Mouse (Mus musculus): ENCODE results near the gene Arpc4. TPM values are rescaled to one million over a fixed set of nuclear protein-coding genes. Genes with fewer than 3 reads are reported as not detected.
A peak's percentile ranks its signal among the peaks of the same experiment; 100 is the strongest.

The Arpc4 gene
- polyA plus RNA-seq, 1 experiment from 2014 or later = 384 TPM

DNA sequence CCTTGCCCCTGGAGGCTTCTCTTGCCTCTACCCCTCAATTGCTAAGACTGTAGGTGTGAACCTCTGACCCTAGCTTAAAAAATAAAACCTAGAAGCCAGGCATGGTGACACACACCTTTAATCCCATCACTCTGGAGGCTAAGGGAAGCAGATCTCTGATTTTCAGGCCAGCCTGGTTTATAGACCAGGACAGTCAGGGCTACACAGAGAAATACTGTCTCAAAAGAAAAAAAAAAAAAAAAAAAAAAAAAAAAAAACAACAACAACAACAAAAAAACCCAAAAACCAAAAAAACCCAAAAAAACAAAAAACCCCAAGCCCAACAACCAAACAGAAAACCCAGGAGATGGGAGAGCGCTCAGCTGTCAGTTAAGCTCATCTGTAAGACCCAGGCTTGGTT is 10.3 kb upstream of the Arpc4 start:
- Histone ChIP-seq H3K27ac (no peak overlapping the region), H3K9ac (no peak overlapping the region), H3K36me3 (peaks cover 61% of the 10 kb centered on the region), H3K4me2 (replicated peaks) (no peak overlapping the region), H3K9me3 (no peaks in the 10 kb centered on the region), H3K27me3 (no peaks in the 10 kb centered on the region), H3K4me3 (no peak overlapping the region), H3K4me1 (no peaks in the 10 kb centered on the region)
- 96% methylated on average over 1 of the region's 1 CpGs for WGBS
- no peak for ATAC-seq (ENCODE audit: low FRiP score, low read depth)

DNA sequence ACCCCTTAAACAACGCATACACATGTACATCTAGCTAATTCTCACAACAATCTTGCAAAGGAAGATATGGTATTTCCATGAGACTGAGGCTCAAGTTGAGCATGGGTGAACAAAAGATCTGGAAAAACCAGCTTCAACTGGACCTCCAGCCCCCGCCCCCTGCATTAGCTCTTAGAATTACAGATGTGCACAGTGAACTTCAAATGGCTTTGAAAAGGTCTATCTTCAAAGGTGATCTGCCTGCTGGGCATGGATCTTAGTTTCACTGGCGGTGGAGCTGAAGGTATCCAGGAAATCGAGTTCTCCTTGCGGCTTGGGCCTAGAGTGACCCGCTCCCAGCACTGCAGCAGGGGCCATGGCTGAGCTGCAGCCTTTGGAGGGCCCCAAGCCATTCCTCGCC is 9.8 kb upstream of the Arpc4 start:
- no peak for ATAC-seq (ENCODE audit: low FRiP score, low read depth)
- WGBS = 85% methylated on average over 7 of the region's 7 CpGs
- no peak overlapping the region for H3K27ac ChIP-seq
- no peak overlapping the region for H3K9ac ChIP-seq
- H3K4me3 ChIP-seq = no peak overlapping the region
- no peaks in the 10 kb centered on the region for H3K27me3 ChIP-seq
- H3K4me2 ChIP-seq (replicated peaks) = no peak overlapping the region
- no peaks in the 10 kb centered on the region for H3K4me1 ChIP-seq
- peaks cover 66% of the 10 kb centered on the region for H3K36me3 ChIP-seq
- no peaks in the 10 kb centered on the region for H3K9me3 ChIP-seq

DNA sequence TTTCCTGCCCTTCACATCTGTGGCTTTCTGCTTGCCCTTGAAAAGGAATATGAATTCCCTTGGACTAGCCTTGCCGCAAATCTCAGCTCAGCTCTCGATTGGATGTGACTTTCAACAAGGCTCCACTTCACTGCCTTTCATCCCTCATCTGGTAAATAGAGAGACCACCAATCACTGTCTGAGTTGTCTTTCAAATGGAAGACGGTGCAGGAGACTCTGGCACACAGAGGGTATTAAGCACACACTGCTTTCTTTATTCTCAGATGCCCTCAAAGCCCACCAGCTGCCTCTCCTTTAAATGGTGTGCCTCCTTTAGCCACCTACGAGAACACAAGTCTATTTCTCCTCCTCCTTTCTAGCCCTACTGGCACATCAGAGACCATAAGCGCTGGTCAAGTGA is 9.3 kb upstream of the Arpc4 start:
- WGBS = 88% methylated on average over 5 of the region's 5 CpGs
- Histone ChIP-seq H3K27ac (no peak overlapping the region), H3K9me3 (no peaks in the 10 kb centered on the region), H3K27me3 (no peaks in the 10 kb centered on the region), H3K9ac (no peak overlapping the region), H3K36me3 (peaks cover 71% of the 10 kb centered on the region), H3K4me1 (no peaks in the 10 kb centered on the region), H3K4me3 (no peak overlapping the region), H3K4me2 (replicated peaks) (no peak overlapping the region)
- no peak for ATAC-seq (ENCODE audit: low FRiP score, low read depth)

DNA sequence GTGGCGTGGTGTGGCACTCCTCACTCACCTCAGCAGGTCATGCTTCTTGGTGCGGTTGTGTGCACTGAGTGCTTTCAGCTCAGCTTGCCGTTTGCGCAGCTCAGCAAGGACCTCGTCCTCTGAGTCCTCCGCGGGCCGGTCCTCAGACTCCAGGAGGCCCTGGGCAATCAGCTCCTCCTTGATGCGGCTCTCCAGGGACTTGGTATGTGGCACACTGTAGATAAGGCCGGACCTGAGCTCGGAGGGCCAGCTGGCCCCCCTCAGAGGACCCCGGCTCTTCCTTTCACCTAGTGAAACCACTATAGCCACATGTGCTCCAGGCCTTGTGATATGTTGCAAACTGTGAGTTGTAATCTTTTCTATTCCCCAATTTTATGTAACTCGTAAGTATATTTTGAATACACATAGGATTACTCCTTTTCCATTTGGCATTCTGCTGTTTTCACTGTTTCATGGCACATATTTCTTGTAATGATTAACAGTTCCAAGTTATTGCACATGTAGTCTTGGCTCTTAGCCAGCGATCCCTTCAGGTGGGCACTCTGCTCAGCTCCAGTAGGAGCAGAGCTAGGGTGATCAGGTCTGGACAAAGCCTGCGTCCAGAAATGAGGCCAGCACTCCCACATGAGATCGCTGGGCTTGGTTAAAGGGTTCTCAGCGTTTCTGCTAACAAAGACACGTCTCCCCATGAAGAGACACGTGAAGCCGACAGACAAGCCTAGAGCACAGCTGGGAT is 7.6 kb upstream of the Arpc4 start:
- Histone ChIP-seq H3K9ac (no peak overlapping the region), H3K27ac (no peak overlapping the region), H3K36me3 (peaks cover 88% of the 10 kb centered on the region), H3K4me2 (replicated peaks) (no peak overlapping the region), H3K4me3 (no peak overlapping the region), H3K27me3 (no peaks in the 10 kb centered on the region), H3K9me3 (no peaks in the 10 kb centered on the region), H3K4me1 (no peaks in the 10 kb centered on the region)
- ATAC-seq (ENCODE audit: low FRiP score, low read depth) = no peak
- WGBS = 94% methylated on average over 20 of the region's 20 CpGs

DNA sequence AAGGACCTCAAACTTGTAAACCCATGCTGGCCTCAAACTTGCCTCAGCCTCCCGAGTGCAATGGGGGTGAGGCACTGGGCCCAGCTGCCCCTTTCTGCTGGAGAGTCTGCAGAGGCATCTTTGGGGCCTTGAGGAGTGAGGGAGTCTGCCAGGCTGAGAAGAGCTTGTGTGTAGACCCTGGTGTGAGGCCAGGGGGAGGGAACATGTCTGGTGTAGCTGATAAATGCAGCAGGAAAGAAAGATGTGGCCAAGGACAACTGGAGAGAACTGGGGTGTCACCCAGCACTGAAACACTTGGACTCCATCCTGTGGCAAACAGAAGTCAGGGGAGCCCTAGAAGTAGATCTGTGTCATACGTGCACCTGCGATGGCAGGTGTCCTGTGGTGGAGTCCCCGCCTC is 4.4 kb upstream of the Arpc4 start:
- H3K36me3 ChIP-seq = peaks cover 74% of the 10 kb centered on the region
- 88% methylated on average over 4 of the region's 4 CpGs for WGBS

DNA sequence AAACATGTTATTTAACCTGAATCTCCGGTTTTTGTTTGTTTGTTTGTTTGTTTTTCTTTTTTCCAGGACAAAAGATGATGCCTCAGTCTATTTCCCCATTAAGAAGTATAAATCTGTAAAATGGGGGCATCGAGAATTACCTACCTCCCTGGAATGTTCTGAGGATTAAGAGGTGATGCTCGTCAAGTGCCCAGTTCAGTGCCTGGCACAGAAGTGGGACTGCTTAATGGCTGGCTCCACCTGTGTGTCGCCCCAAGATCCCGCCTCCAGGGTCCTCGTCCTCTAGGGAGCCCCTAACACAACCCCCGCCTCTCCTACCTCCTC is 781 bp upstream of the Arpc4 start:
- Histone ChIP-seq H3K4me2 (replicated peaks) (peak overlapping the region; percentile 96), H3K9me3 (no peaks in the 10 kb centered on the region), H3K27ac (peak overlapping the region; percentile 90), H3K4me3 (peak overlapping the region; percentile 99), H3K9ac (peak overlapping the region; percentile 97), H3K4me1 (peaks cover 18% of the 10 kb centered on the region), H3K36me3 (peaks cover 58% of the 10 kb centered on the region), H3K27me3 (no peaks in the 10 kb centered on the region)
- no peak for ATAC-seq (ENCODE audit: low FRiP score, low read depth)
- 9% methylated on average over 7 of the region's 7 CpGs for WGBS

More for the DNA sequence above, 4.4 kb upstream of the Arpc4 start:
- H3K9me3 ChIP-seq = no peaks in the 10 kb centered on the region
- no peak overlapping the region for H3K9ac ChIP-seq
- H3K27me3 ChIP-seq = no peaks in the 10 kb centered on the region
- peaks cover 6% of the 10 kb centered on the region for H3K4me1 ChIP-seq
- no peak overlapping the region for H3K4me2 ChIP-seq (replicated peaks)
- no peak overlapping the region for H3K27ac ChIP-seq
- H3K4me3 ChIP-seq = no peak overlapping the region
- ATAC-seq (ENCODE audit: low FRiP score, low read depth) = no peak

DNA sequence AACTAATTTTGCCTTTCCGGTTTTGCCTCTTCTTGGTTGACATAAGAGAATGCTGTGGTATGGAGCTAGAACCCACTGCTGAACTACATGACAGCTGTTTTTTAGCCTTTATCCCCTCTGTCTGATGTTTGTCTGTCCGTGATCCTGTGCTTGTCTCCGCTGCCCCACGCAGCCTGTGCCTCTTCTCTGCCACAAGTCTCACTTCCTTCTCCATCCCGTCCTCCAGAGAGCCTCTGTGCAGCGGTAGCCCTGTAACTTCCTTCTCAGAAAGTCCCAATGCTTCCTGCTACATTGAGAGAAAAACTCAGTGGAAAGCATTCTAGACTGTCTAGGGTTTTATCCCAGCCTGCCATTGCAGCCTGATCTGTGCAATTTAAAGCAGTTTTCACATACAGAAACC is 1.3 kb downstream of the Arpc4 start:
- Histone ChIP-seq H3K9ac (peak overlapping the region; percentile 97), H3K27ac (no peak overlapping the region), H3K4me2 (replicated peaks) (peak overlapping the region; percentile 96), H3K36me3 (peaks cover 58% of the 10 kb centered on the region), H3K27me3 (no peaks in the 10 kb centered on the region), H3K9me3 (no peaks in the 10 kb centered on the region), H3K4me3 (peak overlapping the region; percentile 99), H3K4me1 (peaks cover 18% of the 10 kb centered on the region)
- ATAC-seq (ENCODE audit: low FRiP score, low read depth) = no peak
- 79% methylated on average over 6 of the region's 6 CpGs for WGBS

DNA sequence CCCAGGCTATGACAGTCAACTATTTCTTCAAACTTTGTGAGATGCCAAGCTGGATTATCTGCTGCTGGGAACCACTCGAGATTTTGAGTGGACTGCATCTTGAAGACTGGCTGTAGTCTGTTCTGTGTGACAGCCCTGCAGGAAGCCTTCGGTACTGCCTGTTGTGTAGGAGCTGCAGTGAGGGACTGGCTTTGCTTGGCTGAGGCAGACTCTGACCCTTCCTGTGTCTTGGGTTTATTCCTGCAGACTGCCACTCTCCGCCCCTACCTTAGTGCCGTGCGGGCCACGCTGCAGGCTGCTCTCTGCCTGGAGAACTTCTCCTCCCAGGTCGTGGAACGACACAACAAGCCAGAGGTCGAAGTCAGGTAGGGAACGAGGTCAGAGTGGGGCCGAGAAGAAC is 2.6 kb downstream of the Arpc4 start:
- no peak overlapping the region for H3K27ac ChIP-seq
- no peak overlapping the region for H3K4me2 ChIP-seq (replicated peaks)
- H3K4me1 ChIP-seq = peaks cover 18% of the 10 kb centered on the region
- H3K9me3 ChIP-seq = no peaks in the 10 kb centered on the region
- WGBS = 92% methylated on average over 11 of the region's 11 CpGs
- no peak for ATAC-seq (ENCODE audit: low FRiP score, low read depth)
- no peak overlapping the region for H3K4me3 ChIP-seq
- no peak overlapping the region for H3K9ac ChIP-seq
- H3K27me3 ChIP-seq = no peaks in the 10 kb centered on the region
- H3K36me3 ChIP-seq = peaks cover 58% of the 10 kb centered on the region

DNA sequence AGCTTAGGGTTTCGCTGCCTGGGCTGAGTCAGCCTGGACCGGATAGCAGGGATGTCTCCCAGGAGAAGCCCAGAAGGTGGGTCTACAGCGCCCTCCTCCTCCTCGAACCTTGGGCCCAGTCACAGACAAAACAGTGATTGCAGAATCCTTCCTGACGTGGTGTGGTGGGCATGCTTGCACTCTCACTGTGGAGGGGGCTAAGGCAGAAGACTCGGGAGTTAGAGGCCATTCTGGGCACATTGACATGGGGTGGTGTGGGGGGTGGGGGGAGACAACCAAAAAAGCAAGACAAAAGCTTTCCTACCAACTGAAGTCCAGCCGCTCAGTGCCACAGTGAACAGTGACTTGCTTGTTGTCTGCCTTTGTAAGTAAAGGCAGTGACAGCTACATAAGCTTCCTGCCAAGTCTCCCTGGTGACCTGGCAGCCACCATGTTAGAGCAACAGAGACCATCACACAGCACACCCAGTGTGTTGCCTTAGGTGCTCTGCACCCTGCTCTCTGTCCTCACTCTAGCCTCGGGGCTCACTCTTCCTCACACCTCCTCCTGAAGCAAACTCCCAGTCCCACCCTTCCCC is 6.5 kb downstream of the Arpc4 start:
- Histone ChIP-seq H3K9me3 (no peaks in the 10 kb centered on the region), H3K4me2 (replicated peaks) (no peak overlapping the region), H3K27me3 (no peaks in the 10 kb centered on the region), H3K4me3 (no peak overlapping the region), H3K4me1 (peaks cover 2% of the 10 kb centered on the region), H3K27ac (no peak overlapping the region), H3K9ac (no peak overlapping the region), H3K36me3 (peaks cover 86% of the 10 kb centered on the region)
- 88% methylated on average over 8 of the region's 8 CpGs for WGBS
- ATAC-seq (ENCODE audit: low FRiP score, low read depth) = no peak

DNA sequence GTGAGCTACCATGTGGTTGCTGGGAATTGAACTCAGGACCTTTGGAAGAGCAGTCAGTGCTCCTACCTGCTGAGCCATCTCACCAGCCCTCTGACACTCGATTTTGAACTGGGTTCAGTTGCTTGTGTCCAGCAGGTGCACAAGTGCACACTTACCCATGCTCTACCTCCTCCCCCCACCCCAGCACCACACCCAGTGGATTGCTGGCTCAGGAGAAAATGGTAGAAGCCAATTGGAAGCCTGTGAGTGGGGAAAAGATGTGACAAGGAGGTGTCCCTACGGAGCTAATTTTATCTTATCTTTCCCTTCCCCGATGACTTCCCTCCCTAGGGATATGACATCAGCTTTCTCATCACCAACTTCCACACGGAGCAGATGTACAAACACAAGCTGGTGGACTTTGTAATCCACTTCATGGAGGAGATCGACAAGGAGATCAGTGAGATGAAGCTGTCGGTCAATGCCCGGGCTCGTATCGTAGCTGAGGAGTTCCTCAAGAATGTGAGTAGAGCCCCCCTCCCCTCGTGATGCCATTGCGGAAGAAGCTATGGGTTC is 7.3 kb downstream of the Arpc4 start:
- H3K36me3 ChIP-seq = peaks cover 92% of the 10 kb centered on the region
- WGBS = 90% methylated on average over 11 of the region's 11 CpGs
- no peak overlapping the region for H3K4me2 ChIP-seq (replicated peaks)
- H3K9me3 ChIP-seq = no peaks in the 10 kb centered on the region
- no peak for ATAC-seq (ENCODE audit: low FRiP score, low read depth)
- H3K27me3 ChIP-seq = no peaks in the 10 kb centered on the region
- H3K9ac ChIP-seq = no peak overlapping the region
- 0 out of 2 replicates have a peak, but pooled peaks cover 6% of the 10 kb centered on the region for H3K4me1 ChIP-seq
- no peak overlapping the region for H3K27ac ChIP-seq
- no peak overlapping the region for H3K4me3 ChIP-seq

DNA sequence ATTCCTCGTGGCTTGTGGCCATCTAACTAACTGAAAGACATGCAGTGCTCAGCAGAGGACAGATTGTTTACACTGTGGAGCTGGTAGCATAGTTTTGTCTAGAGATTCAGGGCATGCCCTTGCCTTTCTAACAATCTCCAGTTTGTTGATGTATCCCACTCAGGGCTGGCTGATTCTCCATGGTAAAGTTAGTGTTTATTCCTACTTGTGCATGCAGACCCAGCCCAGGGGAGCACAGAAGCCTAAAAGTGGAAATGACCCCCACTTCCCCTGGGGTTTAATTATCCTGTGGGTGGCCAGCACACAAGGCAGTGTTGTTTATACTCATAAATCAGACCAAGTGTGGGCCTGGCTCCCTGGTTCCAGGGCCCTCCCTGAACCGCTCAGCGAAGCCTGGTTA is 8.1 kb downstream of the Arpc4 start:
- Histone ChIP-seq H3K4me1 (0 out of 2 replicates have a peak, but pooled peaks cover 7% of the 10 kb centered on the region), H3K9me3 (no peaks in the 10 kb centered on the region), H3K4me3 (no peak overlapping the region), H3K27me3 (no peaks in the 10 kb centered on the region), H3K36me3 (peaks cover 92% of the 10 kb centered on the region), H3K4me2 (replicated peaks) (no peak overlapping the region), H3K27ac (no peak overlapping the region), H3K9ac (no peak overlapping the region)
- no peak for ATAC-seq (ENCODE audit: low FRiP score, low read depth)
- WGBS = 59% methylated on average over 3 of the region's 3 CpGs

DNA sequence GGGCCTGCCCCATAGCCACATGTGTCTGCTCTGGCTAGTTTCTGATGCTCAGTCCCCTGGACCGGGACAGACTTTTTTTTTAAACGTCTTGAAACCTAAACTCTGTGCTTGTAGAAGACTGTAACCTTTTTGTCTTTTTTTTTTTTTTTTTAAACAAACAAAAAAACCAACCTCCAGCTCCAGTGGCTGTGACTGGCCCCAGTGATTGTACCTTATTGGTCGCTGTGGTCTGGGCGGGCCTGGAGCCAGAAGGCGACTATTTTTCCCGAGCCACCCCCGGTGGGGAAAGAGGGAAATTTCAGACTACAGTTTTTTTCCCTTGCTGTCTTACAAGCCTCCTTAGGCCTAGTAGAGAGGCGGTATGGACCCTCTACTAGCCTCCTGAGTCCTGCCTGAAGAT is 11.0 kb downstream of the Arpc4 start, which contains the start of gene Ttll3:
Gene Ttll3 (plus strand): TSS at position 301 of the 400 bp plus-strand sequence.
- no peak for ATAC-seq (ENCODE audit: low FRiP score, low read depth)
- H3K27ac ChIP-seq = peak within 1 kb of the TSS; percentile 48
- 77% methylated on average over 8 of the region's 8 CpGs for WGBS

More for the DNA sequence above, 11.0 kb downstream of the Arpc4 start, which contains the start of gene Ttll3:
- H3K9me3 ChIP-seq = no peaks in the 10 kb centered on the region
- no peaks in the 10 kb centered on the region for H3K27me3 ChIP-seq
- peaks cover 65% of the 10 kb centered on the region for H3K36me3 ChIP-seq
- H3K4me3 ChIP-seq = no peak within 1 kb of the TSS
- H3K9ac ChIP-seq = 0 out of 2 replicates have a peak within 1 kb of the TSS, but pooled peaks have one; percentile 8
- no peak within 1 kb of the TSS for H3K4me2 ChIP-seq (replicated peaks)
- peaks cover 26% of the 10 kb centered on the region for H3K4me1 ChIP-seq

Measured in limb, embryonic 13.5 days (tissue).